Mouse (Mus musculus) midbrain, postnatal 0 days (tissue): Measurements from ENCODE around the gene Aunip. TPM values are rescaled to one million over a fixed set of nuclear protein-coding genes. Genes with fewer than 3 reads are reported as not detected.
A peak's percentile ranks its signal among the peaks of the same experiment; 100 is the strongest.

Source experiments
- ATAC-seq: fragments of 200-750 bp; cut with Nextera tagmentation; 2 replicates; pipeline ENCODE4 v1.8.0; 2017; ENCODE audit warnings: moderate number of reproducible peaks, mild to moderate bottlenecking, moderate TSS enrichment, moderate library complexity; ENCODE audit not compliant: low FRiP score
- DNase-seq: peaks from one replicate; pipeline ENCODE4 v3.0.0-alpha.2; 2015; ENCODE audit warnings: low spot score
- H3K27ac ChIP-seq: fragments of 300-500 bp; sonication (generic); 2 replicates; pipeline ENCODE4 v1.5.1; 2014; ENCODE audit warnings: low read depth, mild to moderate bottlenecking, low read length, mixed read lengths
- H3K27me3 ChIP-seq: fragments of 300-500 bp; sonication (generic); 2 replicates; pipeline ENCODE4 v1.6.1; 2014; ENCODE audit warnings: low read length, control low read depth, mixed read lengths; ENCODE audit not compliant: insufficient read depth
- H3K36me3 ChIP-seq: fragments of 300-500 bp; sonication (generic); 2 replicates; pipeline ENCODE4 v1.6.1; 2014; ENCODE audit warnings: low read length, control low read depth, mixed read lengths; ENCODE audit not compliant: insufficient read depth
- H3K4me1 ChIP-seq: fragments of 300-500 bp; sonication (generic); 2 replicates; pipeline ENCODE4 v1.6.1; 2014; ENCODE audit warnings: mild to moderate bottlenecking, control low read depth, antibody characterized with exemption, low read length, mixed read lengths; ENCODE audit not compliant: insufficient read depth
- H3K4me2 ChIP-seq: fragments of 300-500 bp; sonication (generic); 2 replicates; pipeline ENCODE4 v1.6.1; 2014; ENCODE audit warnings: low read depth, mild to moderate bottlenecking, low read length, mixed read lengths; ENCODE audit not compliant: poor library complexity, severe bottlenecking
- H3K4me3 ChIP-seq: fragments of 300-500 bp; sonication (generic); 2 replicates; pipeline ENCODE4 v1.5.1; 2014; ENCODE audit warnings: low read depth, mild to moderate bottlenecking, low read length, moderate library complexity
- H3K9ac ChIP-seq: fragments of 300-500 bp; sonication (generic); replicated peaks from 2 replicates; pipeline ENCODE4 v1.6.1; 2014; ENCODE audit warnings: mild to moderate bottlenecking, low read length, moderate library complexity, mixed read lengths; ENCODE audit not compliant: poor library complexity, severe bottlenecking
- H3K9me3 ChIP-seq: fragments of 300-500 bp; sonication (generic); 2 replicates; pipeline ENCODE4 v1.6.1; 2016; ENCODE audit warnings: low read length, control low read depth
- CTCF ChIP-seq: IDR thresholded peaks from 2 replicates; pipeline ENCODE4 v1.5.1; 2016; ENCODE audit warnings: antibody characterized with exemption, mild to moderate bottlenecking
- WGBS: fragments of 180-500 bp; shearing (Covaris S2); extraction: QIAGEN DNeasy Blood & Tissue Kit; methylation state at CpG from one replicate; pipeline ENCODE4 v1.1.7; 2014; 5-methylcytosine and 5-hydroxymethylcytosine counted together
- polyA plus RNA-seq: library from polyadenylated mRNA; unstranded; fragments of >200 nt; fragmentation: Nextera tagmentation; extraction: Ambion mirVana; gene quantifications from 2 replicates; pipeline ENCODE4 v1.2.1, GENCODE M21; 2015
- total RNA-seq: library from RNA; depleted of rRNA; stranded (reverse); fragments of >200 nt; gene quantifications from 2 replicates; pipeline ENCODE4 v1.2.3, GENCODE M21; 2014

Gene Aunip
- total and polyA plus RNA-seq, 2 experiments from 2014 or later, result 0.91 to 1.5 TPM

DNA sequence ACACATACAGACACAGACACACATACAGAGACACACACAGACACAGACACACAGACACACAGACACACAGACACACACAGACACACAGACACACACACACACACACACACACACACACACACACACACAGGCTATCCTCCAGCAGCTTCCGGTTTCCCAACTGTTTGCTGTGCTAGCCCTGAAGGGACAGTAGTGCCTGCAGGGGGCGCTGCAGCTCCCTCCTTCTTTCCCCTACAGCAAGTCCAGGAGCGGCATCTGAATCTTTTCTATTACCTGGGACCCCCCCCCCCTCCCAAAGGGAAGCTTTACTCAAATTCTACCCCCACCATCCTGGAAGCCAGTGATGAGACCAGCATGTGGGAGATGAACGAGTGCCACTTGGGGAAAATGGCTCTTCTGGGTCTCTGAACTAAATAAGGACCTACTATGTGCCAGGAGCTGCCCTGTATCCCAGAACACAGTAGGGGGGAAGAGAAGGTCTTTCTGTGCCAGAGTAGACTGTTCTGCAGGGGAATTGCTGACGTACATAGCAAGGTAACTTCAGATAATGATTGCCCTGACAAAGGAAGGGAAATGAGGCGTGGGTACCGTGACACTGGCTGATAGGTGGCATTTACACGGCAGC is 45.3 kb downstream of the Aunip start:
- Histone ChIP-seq H3K27ac (no peak overlapping the region), H3K9ac (no peak overlapping the region), H3K27me3 (no peaks in the 10 kb centered on the region), H3K4me1 (peaks cover 9% of the 10 kb centered on the region), H3K4me2 (no peak overlapping the region), H3K4me3 (no peak overlapping the region), H3K36me3 (no peaks in the 10 kb centered on the region), H3K9me3 (no peaks in the 10 kb centered on the region)
- DNase-seq, result peak; percentile 66
- TF ChIP-seq CTCF, result peak; percentile 65
- no peak for ATAC-seq
- WGBS, result 68% methylated on average over 7 of the region's 8 CpGs

- Histone ChIP-seq H3K4me2 (no peak overlapping the region), H3K27me3 (no peaks in the 10 kb centered on the region), H3K27ac (peak overlapping the region; percentile 47), H3K9me3 (no peaks in the 10 kb centered on the region), H3K4me3 (no peak overlapping the region), H3K9ac (no peak overlapping the region), H3K4me1 (peaks cover 4% of the 10 kb centered on the region; the same call in 1 of the 2 replicates), H3K36me3 (no peaks in the 10 kb centered on the region; the same call in 1 of the 2 replicates)
- TF ChIP-seq CTCF, result peak; percentile 27; the same call in 1 of the 2 replicates
- WGBS, result 2% methylated on average over 15 of the region's 16 CpGs
- no peak for ATAC-seq
- peak; percentile 63 for DNase-seq
These were observed 46.9 kb downstream of the Aunip start for GRCm38 (mm10) chr4:134557626-134558249.

GRCm38 (mm10) chr4:134558570-134559113 is 47.8 kb downstream of the Aunip start:
- 52% methylated on average over 9 of the region's 9 CpGs for WGBS

GRCm38 (mm10) chr4:134559154-134559553 is 48.4 kb downstream of the Aunip start:
- DNase-seq (no peak), ATAC-seq (no peak)
- Histone ChIP-seq H3K9me3 (no peaks in the 10 kb centered on the region), H3K4me1 (peaks cover 4% of the 10 kb centered on the region; the same call in 1 of the 2 replicates), H3K9ac (no peak overlapping the region), H3K36me3 (no peaks in the 10 kb centered on the region; the same call in 1 of the 2 replicates), H3K27ac (no peak overlapping the region), H3K27me3 (no peaks in the 10 kb centered on the region), H3K4me3 (no peak overlapping the region), H3K4me2 (no peak overlapping the region)
- TF ChIP-seq CTCF, result no peak
- whole genome bisulfite sequencing, result 81% methylated on average over 7 of the region's 7 CpGs

More at GRCm38 (mm10) chr4:134558570-134559113, 47.8 kb downstream of the Aunip start:
- H3K4me3 ChIP-seq, result no peak overlapping the region
- H3K4me1 ChIP-seq, result peaks cover 4% of the 10 kb centered on the region; the same call in 1 of the 2 replicates
- H3K36me3 ChIP-seq, result no peaks in the 10 kb centered on the region; the same call in 1 of the 2 replicates
- ATAC-seq, result no peak
- H3K27ac ChIP-seq, result no peak overlapping the region
- H3K9me3 ChIP-seq, result no peaks in the 10 kb centered on the region
- no peak overlapping the region for H3K9ac ChIP-seq
- no peak for DNase-seq
- no peak overlapping the region for H3K4me2 ChIP-seq
- H3K27me3 ChIP-seq, result no peaks in the 10 kb centered on the region
- TF ChIP-seq CTCF, result no peak

GRCm38 (mm10) chr4:134560699-134561098 is 49.9 kb downstream of the Aunip start:
- Histone ChIP-seq H3K27me3 (no peaks in the 10 kb centered on the region), H3K9me3 (no peaks in the 10 kb centered on the region), H3K27ac (no peak overlapping the region), H3K4me1 (peaks cover 4% of the 10 kb centered on the region; the same call in 1 of the 2 replicates), H3K4me3 (no peak overlapping the region), H3K4me2 (no peak overlapping the region), H3K9ac (no peak overlapping the region), H3K36me3 (no peaks in the 10 kb centered on the region; the same call in none of the 2 replicates)
- 95% methylated on average over 8 of the region's 8 CpGs for WGBS
- DNase-seq, result no peak
- no peak for TF ChIP-seq CTCF
- ATAC-seq, result no peak

DNA sequence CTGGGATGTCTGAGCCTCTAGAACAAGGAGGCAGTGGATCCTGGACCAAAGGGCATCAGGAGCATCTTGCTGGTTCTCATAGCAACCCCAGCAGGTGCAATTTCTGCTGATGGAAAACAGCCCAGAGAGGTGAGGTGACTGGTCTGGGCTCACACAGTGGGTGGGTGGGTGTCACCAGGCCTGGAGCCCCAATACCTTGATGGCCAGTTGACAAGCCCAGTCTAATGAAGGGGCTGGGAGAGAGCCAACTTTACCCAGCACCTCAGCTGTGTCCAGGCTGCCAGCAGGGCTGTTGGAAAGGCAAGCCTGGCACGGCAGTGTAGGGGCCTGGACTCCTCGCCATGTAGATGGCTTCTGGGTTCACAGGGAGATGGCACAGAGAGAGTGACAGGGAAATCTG is 51.2 kb downstream of the Aunip start:
- DNase-seq (no peak), ATAC-seq (no peak)
- Histone ChIP-seq H3K4me2 (no peak overlapping the region), H3K27me3 (no peaks in the 10 kb centered on the region), H3K9ac (no peak overlapping the region), H3K9me3 (no peaks in the 10 kb centered on the region), H3K27ac (no peak overlapping the region), H3K36me3 (no peaks in the 10 kb centered on the region; the same call in none of the 2 replicates), H3K4me3 (no peak overlapping the region), H3K4me1 (peaks cover 4% of the 10 kb centered on the region; the same call in 1 of the 2 replicates)
- TF ChIP-seq CTCF, result no peak
- WGBS, result 80% methylated on average over 2 of the region's 2 CpGs
